Mouse (Mus musculus): Measurements from ENCODE around the gene Snx27. TPM values are rescaled to one million over a fixed set of nuclear protein-coding genes. Genes with fewer than 3 reads are reported as not detected.
A peak's percentile ranks its signal among the peaks of the same experiment; 100 is the strongest.

Snx27 gene
- polyA plus RNA-seq, 1 experiment from 2014 or later, result 46.2 TPM

GRCm38 (mm10) chr3:94601959-94602358 is 19.4 kb upstream of the Snx27 start:
- Histone ChIP-seq H3K36me3 (no peaks in the 10 kb centered on the region), H3K27ac (no peak overlapping the region), H3K27me3 (ENCODE audit: low read depth, poor library complexity, severe bottlenecking) (no peaks in the 10 kb centered on the region), H3K4me3 (no peak overlapping the region), H3K4me1 (no peaks in the 10 kb centered on the region), H3K9me3 (replicated peaks) (no peaks in the 10 kb centered on the region)
- WGBS, result 4% methylated on average over 4 of the region's 4 CpGs
- DNase-seq (ENCODE audit: low spot score), result peak; percentile 70

- 87% methylated on average over 3 of the region's 3 CpGs for WGBS
- Histone ChIP-seq H3K9me3 (replicated peaks) (no peaks in the 10 kb centered on the region), H3K4me3 (no peak overlapping the region), H3K4me1 (no peaks in the 10 kb centered on the region), H3K36me3 (no peaks in the 10 kb centered on the region), H3K27ac (no peak overlapping the region), H3K27me3 (ENCODE audit: low read depth, poor library complexity, severe bottlenecking) (no peaks in the 10 kb centered on the region)
- DNase-seq (ENCODE audit: low spot score), result no peak
These were observed 14.8 kb upstream of the Snx27 start for GRCm38 (mm10) chr3:94597224-94597779.

GRCm38 (mm10) chr3:94595871-94596287 is 13.4 kb upstream of the Snx27 start:
- Histone ChIP-seq H3K36me3 (no peaks in the 10 kb centered on the region), H3K27me3 (ENCODE audit: low read depth, poor library complexity, severe bottlenecking) (no peaks in the 10 kb centered on the region), H3K4me3 (no peak overlapping the region), H3K27ac (no peak overlapping the region), H3K4me1 (no peaks in the 10 kb centered on the region), H3K9me3 (replicated peaks) (no peaks in the 10 kb centered on the region)
- no peak for DNase-seq (ENCODE audit: low spot score)
- WGBS, result 91% methylated on average over 6 of the region's 6 CpGs

GRCm38 (mm10) chr3:94591066-94591465 is 8.6 kb upstream of the Snx27 start:
- Histone ChIP-seq H3K9me3 (replicated peaks) (no peaks in the 10 kb centered on the region), H3K36me3 (no peaks in the 10 kb centered on the region), H3K27ac (no peak overlapping the region), H3K4me1 (no peaks in the 10 kb centered on the region), H3K27me3 (ENCODE audit: low read depth, poor library complexity, severe bottlenecking) (no peaks in the 10 kb centered on the region), H3K4me3 (no peak overlapping the region)
- DNase-seq (ENCODE audit: low spot score), result no peak
- WGBS, result 89% methylated on average over 5 of the region's 5 CpGs

- Histone ChIP-seq H3K4me1 (no peaks in the 10 kb centered on the region), H3K9me3 (replicated peaks) (no peaks in the 10 kb centered on the region), H3K27ac (no peak overlapping the region), H3K36me3 (no peaks in the 10 kb centered on the region), H3K27me3 (ENCODE audit: low read depth, poor library complexity, severe bottlenecking) (no peaks in the 10 kb centered on the region), H3K4me3 (no peak overlapping the region)
- WGBS, result 59% methylated on average over 5 of the region's 5 CpGs
- DNase-seq (ENCODE audit: low spot score), result no peak
These were observed 5.4 kb upstream of the Snx27 start for GRCm38 (mm10) chr3:94587962-94588361.

GRCm38 (mm10) chr3:94582944-94583343 is 428 bp upstream of the Snx27 start:
- H3K9me3 ChIP-seq (replicated peaks), result no peaks in the 10 kb centered on the region
- H3K4me1 ChIP-seq, result peaks cover 20% of the 10 kb centered on the region
- 72% methylated on average over 7 of the region's 7 CpGs for WGBS
- no peak for DNase-seq (ENCODE audit: low spot score)
- H3K27me3 ChIP-seq (ENCODE audit: low read depth, poor library complexity, severe bottlenecking), result no peaks in the 10 kb centered on the region
- no peak overlapping the region for H3K27ac ChIP-seq
- H3K36me3 ChIP-seq, result no peaks in the 10 kb centered on the region
- H3K4me3 ChIP-seq, result peak overlapping the region; percentile 94

GRCm38 (mm10) chr3:94581793-94582455 is 592 bp downstream of the Snx27 start:
- Histone ChIP-seq H3K36me3 (no peaks in the 10 kb centered on the region), H3K4me3 (peak overlapping the region; percentile 94), H3K27me3 (ENCODE audit: low read depth, poor library complexity, severe bottlenecking) (no peaks in the 10 kb centered on the region), H3K27ac (peak overlapping the region; percentile 96), H3K4me1 (peaks cover 20% of the 10 kb centered on the region), H3K9me3 (replicated peaks) (no peaks in the 10 kb centered on the region)
- no peak for DNase-seq (ENCODE audit: low spot score)
- WGBS, result under 1% methylated on average over 48 of the region's 48 CpGs

- H3K4me1 ChIP-seq, result peaks cover 20% of the 10 kb centered on the region
- peak overlapping the region; percentile 96 for H3K27ac ChIP-seq
- H3K27me3 ChIP-seq (ENCODE audit: low read depth, poor library complexity, severe bottlenecking), result no peaks in the 10 kb centered on the region
- H3K36me3 ChIP-seq, result no peaks in the 10 kb centered on the region
- no peaks in the 10 kb centered on the region for H3K9me3 ChIP-seq (replicated peaks)
- DNase-seq (ENCODE audit: low spot score), result peak; percentile 50
- peak overlapping the region; percentile 94 for H3K4me3 ChIP-seq
- WGBS, result 4% methylated on average over 16 of the region's 16 CpGs
These were observed 1.3 kb downstream of the Snx27 start for GRCm38 (mm10) chr3:94581138-94581780.

GRCm38 (mm10) chr3:94574506-94574905 is 8.0 kb downstream of the Snx27 start:
- 77% methylated on average over 6 of the region's 6 CpGs for WGBS
- no peak for DNase-seq (ENCODE audit: low spot score)
- Histone ChIP-seq H3K27ac (no peak overlapping the region), H3K36me3 (0 out of 2 replicates have a peak, but pooled peaks cover 11% of the 10 kb centered on the region), H3K4me3 (no peak overlapping the region), H3K27me3 (ENCODE audit: low read depth, poor library complexity, severe bottlenecking) (no peaks in the 10 kb centered on the region), H3K9me3 (replicated peaks) (no peaks in the 10 kb centered on the region), H3K4me1 (peaks cover 2% of the 10 kb centered on the region; the same call in 1 of the 2 replicates)

GRCm38 (mm10) chr3:94567242-94567641 is 15.3 kb downstream of the Snx27 start:
- 0 out of 2 replicates have a peak, but pooled peaks cover 8% of the 10 kb centered on the region for H3K36me3 ChIP-seq
- H3K27ac ChIP-seq, result no peak overlapping the region
- no peak overlapping the region for H3K4me3 ChIP-seq
- 78% methylated on average over 2 of the region's 2 CpGs for WGBS
- H3K9me3 ChIP-seq (replicated peaks), result no peaks in the 10 kb centered on the region
- H3K4me1 ChIP-seq, result peaks cover 14% of the 10 kb centered on the region
- no peak for DNase-seq (ENCODE audit: low spot score)
- H3K27me3 ChIP-seq (ENCODE audit: low read depth, poor library complexity, severe bottlenecking), result no peaks in the 10 kb centered on the region

- no peak for DNase-seq (ENCODE audit: low spot score)
- no peak overlapping the region for H3K27ac ChIP-seq
These were observed 17.0 kb downstream of the Snx27 start for GRCm38 (mm10) chr3:94565557-94565956.

GRCm38 (mm10) chr3:94565127-94565526 is 17.4 kb downstream of the Snx27 start:
- no peak for DNase-seq (ENCODE audit: low spot score)
- Histone ChIP-seq H3K36me3 (peaks cover 9% of the 10 kb centered on the region), H3K27ac (no peak overlapping the region), H3K9me3 (replicated peaks) (no peaks in the 10 kb centered on the region), H3K4me3 (no peak overlapping the region), H3K27me3 (ENCODE audit: low read depth, poor library complexity, severe bottlenecking) (no peaks in the 10 kb centered on the region), H3K4me1 (peaks cover 14% of the 10 kb centered on the region)
- 59% methylated on average over 3 of the region's 3 CpGs for WGBS

More at GRCm38 (mm10) chr3:94565557-94565956, 17.0 kb downstream of the Snx27 start:
- Histone ChIP-seq H3K4me1 (peaks cover 14% of the 10 kb centered on the region), H3K9me3 (replicated peaks) (no peaks in the 10 kb centered on the region), H3K4me3 (no peak overlapping the region), H3K27me3 (ENCODE audit: low read depth, poor library complexity, severe bottlenecking) (no peaks in the 10 kb centered on the region), H3K36me3 (peaks cover 6% of the 10 kb centered on the region)
- WGBS, result 88% methylated on average over 2 of the region's 2 CpGs

GRCm38 (mm10) chr3:94564356-94565010 is 18.0 kb downstream of the Snx27 start:
- no peak for DNase-seq (ENCODE audit: low spot score)
- Histone ChIP-seq H3K27me3 (ENCODE audit: low read depth, poor library complexity, severe bottlenecking) (no peaks in the 10 kb centered on the region), H3K27ac (no peak overlapping the region), H3K36me3 (peaks cover 15% of the 10 kb centered on the region), H3K9me3 (replicated peaks) (no peaks in the 10 kb centered on the region), H3K4me1 (peaks cover 14% of the 10 kb centered on the region), H3K4me3 (no peak overlapping the region)
- WGBS, result 84% methylated on average over 4 of the region's 4 CpGs
